Comparison of ENCODE assay signal across 8 mouse cellular contexts in genomic region chr3:87795336-87796277, GRCm38 (mm10). TPM values are rescaled to one million over a fixed set of nuclear protein-coding genes. Genes with fewer than 3 reads are reported as not detected.
DNase-seq lines count a peak whose midpoint lies in the region; ATAC-seq and TF ChIP-seq lines count a peak whose summit lies in the region.

No protein-coding gene starts in this region.

- H3K4me1 ChIP-seq in CH12.LX (ENCODE audit: control insufficient read depth in 1 of 2, insufficient read depth in 2 of 2): 0 out of 4 replicates have a peak, but pooled peaks cover 0 to 5% of the 10 kb centered on the region in 2 experiments
- peaks cover 15% of the 10 kb centered on the region for H3K4me1 ChIP-seq in embryonic facial prominence, embryonic 11.5 days (ENCODE audit: control insufficient read depth, insufficient read depth, low read length)
- peaks cover 20% of the 10 kb centered on the region for H3K4me1 ChIP-seq in heart, embryonic 12.5 days (replicated peaks)
- peaks cover 31% of the 10 kb centered on the region for H3K4me1 ChIP-seq in kidney, embryonic 16.5 days (ENCODE audit: insufficient read depth, low read length)
- peaks cover 6% of the 10 kb centered on the region; the same call in 1 of the 2 replicates for H3K4me1 ChIP-seq in liver, embryonic 16.5 days (ENCODE audit: control insufficient read depth, low read depth, low read length)
- H3K4me1 ChIP-seq in neural tube, embryonic 12.5 days: peaks cover 16% of the 10 kb centered on the region

- H3K9me3 ChIP-seq in CH12.LX (replicated peaks; ENCODE audit: low read length): peaks cover 3% of the 10 kb centered on the region
- no peaks in the 10 kb centered on the region for H3K9me3 ChIP-seq in embryonic facial prominence, embryonic 11.5 days (replicated peaks; ENCODE audit: control insufficient read depth, low read length)
- H3K9me3 ChIP-seq in heart, embryonic 12.5 days (replicated peaks): no peaks in the 10 kb centered on the region
- H3K9me3 ChIP-seq in kidney, embryonic 16.5 days (ENCODE audit: low read length): no peaks in the 10 kb centered on the region
- no peaks in the 10 kb centered on the region for H3K9me3 ChIP-seq in liver, embryonic 16.5 days (replicated peaks; ENCODE audit: control insufficient read depth, low read length)
- no peaks in the 10 kb centered on the region for H3K9me3 ChIP-seq in neural tube, embryonic 12.5 days

- no peak for ATAC-seq in embryonic facial prominence, embryonic 11.5 days (replicated peaks; ENCODE audit: insufficient number of reproducible peaks, low FRiP score, low TSS enrichment, low read depth)
- no peak for ATAC-seq in heart, embryonic 12.5 days (ENCODE audit: insufficient number of reproducible peaks, low FRiP score)
- ATAC-seq in kidney, embryonic 16.5 days (ENCODE audit: low FRiP score, low TSS enrichment): peak; percentile 19; the same call in 1 of the 2 replicates
- no peak for ATAC-seq in liver, embryonic 16.5 days (ENCODE audit: low read depth)
- ATAC-seq in neural tube, embryonic 12.5 days (ENCODE audit: low FRiP score, low read depth): no peak

- TF ChIP-seq RAD21 in CH12.LX (IDR thresholded peaks at IDR 0.05; ENCODE audit: low read depth, low read length): peak; percentile 85

- in situ Hi-C loops in CH12.LX (cut with MboI; ENCODE audit: low pct_ligation_motif_present, low pct_unique_long_range_greater_than_20kb, low sequenced_read_pairs): no loop called here

- H3K79me2 ChIP-seq in CH12.LX (replicated peaks; ENCODE audit: control insufficient read depth, extremely low read depth, insufficient read depth, poor library complexity, severe bottlenecking): no peaks in the 10 kb centered on the region

- no peaks in the 10 kb centered on the region for H3K36me3 ChIP-seq in CH12.LX (replicated peaks in 1 of 2; ENCODE audit: control insufficient read depth in 1 of 2, insufficient read depth in 1 of 2, low read length in 1 of 2)
- no peaks in the 10 kb centered on the region for H3K36me3 ChIP-seq in embryonic facial prominence, embryonic 11.5 days (replicated peaks; ENCODE audit: control insufficient read depth, insufficient read depth, low read depth, low read length)
- no peaks in the 10 kb centered on the region for H3K36me3 ChIP-seq in heart, embryonic 12.5 days
- no peaks in the 10 kb centered on the region for H3K36me3 ChIP-seq in kidney, embryonic 16.5 days (ENCODE audit: insufficient read depth, low read length)
- no peaks in the 10 kb centered on the region for H3K36me3 ChIP-seq in liver, embryonic 16.5 days (ENCODE audit: control insufficient read depth, insufficient read depth)
- no peaks in the 10 kb centered on the region for H3K36me3 ChIP-seq in neural tube, embryonic 12.5 days

- H3K27me3 ChIP-seq in CH12.LX (replicated peaks): peaks cover 94% of the 10 kb centered on the region
- H3K27me3 ChIP-seq in embryonic facial prominence, embryonic 11.5 days (ENCODE audit: control insufficient read depth, insufficient read depth, low read length): peaks cover 68% of the 10 kb centered on the region
- H3K27me3 ChIP-seq in heart, embryonic 12.5 days (replicated peaks): peaks cover 100% of the 10 kb centered on the region
- peaks cover 96% of the 10 kb centered on the region for H3K27me3 ChIP-seq in kidney, embryonic 16.5 days (ENCODE audit: insufficient read depth, low read length)
- peaks cover 86% of the 10 kb centered on the region for H3K27me3 ChIP-seq in liver, embryonic 16.5 days (ENCODE audit: control insufficient read depth, insufficient read depth, low read depth, low read length)
- peaks cover 87% of the 10 kb centered on the region for H3K27me3 ChIP-seq in neural tube, embryonic 12.5 days (replicated peaks)

- peak; percentile 42 for DNase-seq in CH12.LX (ENCODE audit: extremely low read depth)
- peak; percentile 82 for DNase-seq in adrenal gland, postnatal 10 days
- DNase-seq in embryonic facial prominence, embryonic 11.5 days (ENCODE audit: low spot score): peak; percentile 83
- DNase-seq in thymus, postnatal 14 days: peak; percentile 64

- 15% methylated on average over 33 of the region's 33 CpGs for WGBS in embryonic facial prominence, embryonic 11.5 days
- WGBS in heart, embryonic 12.5 days: 17% methylated on average over 33 of the region's 33 CpGs
- 16% methylated on average over 33 of the region's 33 CpGs for WGBS in kidney, embryonic 16.5 days
- 14% methylated on average over 33 of the region's 33 CpGs for WGBS in liver, embryonic 16.5 days (ENCODE audit: insufficient replicate concordance)
- WGBS in neural tube, embryonic 12.5 days: 15% methylated on average over 33 of the region's 33 CpGs

- peak overlapping the region; percentile 27; the same call in 1 of the 2 replicates for H3K4me2 ChIP-seq in CH12.LX (ENCODE audit: insufficient read depth, low read depth, poor library complexity, severe bottlenecking)
- H3K4me2 ChIP-seq in embryonic facial prominence, embryonic 11.5 days (ENCODE audit: low read depth, low read length): peak overlapping the region; percentile 51
- H3K4me2 ChIP-seq in heart, embryonic 12.5 days: peak overlapping the region; percentile 55
- H3K4me2 ChIP-seq in kidney, embryonic 16.5 days (replicated peaks; ENCODE audit: low read depth, low read length): peak overlapping the region; percentile 51
- peak overlapping the region; percentile 40 for H3K4me2 ChIP-seq in liver, embryonic 16.5 days (ENCODE audit: low read depth, low read length)
- peak overlapping the region; percentile 59 for H3K4me2 ChIP-seq in neural tube, embryonic 12.5 days (replicated peaks)

- no peak overlapping the region for H3K27ac ChIP-seq in CH12.LX (ENCODE audit: insufficient read depth, low read depth)
- no peak overlapping the region for H3K27ac ChIP-seq in embryonic facial prominence, embryonic 11.5 days (replicated peaks; ENCODE audit: low read depth, low read length)
- no peak overlapping the region for H3K27ac ChIP-seq in heart, embryonic 12.5 days (ENCODE audit: poor library complexity, severe bottlenecking)
- no peak overlapping the region for H3K27ac ChIP-seq in kidney, embryonic 16.5 days (ENCODE audit: low read length)
- no peak overlapping the region for H3K27ac ChIP-seq in liver, embryonic 16.5 days (ENCODE audit: low read length)
- no peak overlapping the region for H3K27ac ChIP-seq in neural tube, embryonic 12.5 days

- no peak overlapping the region for H3K9ac ChIP-seq in CH12.LX (ENCODE audit: insufficient read depth, low read depth)
- H3K9ac ChIP-seq in embryonic facial prominence, embryonic 11.5 days (replicated peaks; ENCODE audit: low read length): peak overlapping the region; percentile 37; the same call in 1 of the 2 replicates
- no peak overlapping the region for H3K9ac ChIP-seq in heart, embryonic 12.5 days
- H3K9ac ChIP-seq in kidney, embryonic 16.5 days (replicated peaks; ENCODE audit: low read length): no peak overlapping the region
- no peak overlapping the region for H3K9ac ChIP-seq in liver, embryonic 16.5 days (ENCODE audit: low read depth, low read length)
- H3K9ac ChIP-seq in neural tube, embryonic 12.5 days: peak overlapping the region; percentile 44; the same call in 1 of the 2 replicates

- H3K4me3 ChIP-seq in CH12.LX (replicated peaks in 1 of 3; ENCODE audit: low read depth in 2 of 3, low read length in 2 of 3, poor library complexity in 1 of 3): no peak overlapping the region
- H3K4me3 ChIP-seq in embryonic facial prominence, embryonic 11.5 days (ENCODE audit: low read depth, low read length): peak overlapping the region; percentile 27
- peak overlapping the region; percentile 35 for H3K4me3 ChIP-seq in heart, embryonic 12.5 days
- peak overlapping the region; percentile 38 for H3K4me3 ChIP-seq in kidney, embryonic 16.5 days (ENCODE audit: low read length)
- H3K4me3 ChIP-seq in liver, embryonic 16.5 days (ENCODE audit: low read depth, low read length): 0 out of 2 replicates have a peak overlapping the region, but pooled peaks have one; percentile 15
- H3K4me3 ChIP-seq in neural tube, embryonic 12.5 days: peak overlapping the region; percentile 34

- no peak for TF ChIP-seq EP300 in CH12.LX (IDR thresholded peaks at IDR 0.05; ENCODE audit: low read length)

- peak; percentile 44 to 93 for TF ChIP-seq CTCF in CH12.LX (conservative IDR thresholded peaks at IDR 0.05 in 1 of 2, IDR thresholded peaks at IDR 0.05 in 1 of 2; ENCODE audit: low read depth in 2 of 2, low read length in 2 of 2)

- dilution Hi-C loops in CH12.LX (cut with MboI; ENCODE audit: extremely low pct_ligation_motif_present, extremely low pct_unique_long_range_greater_than_20kb, low sequenced_read_pairs): no loop called here

- TF ChIP-seq POLR2A in CH12.LX (IDR thresholded peaks at IDR 0.05; ENCODE audit: low read depth, low read length): no peak

RNA-seq across cellular contexts. Expression of gene Ntrk1, which starts 0.6 kb away (rescaled TPM):
- total RNA-seq in CH12.LX (2012; rRNA removed) (0.92 and 1.6 TPM in 2 replicates), CH12.LX (2014; rRNA removed) (0.36 and 0.55 TPM in 2 replicates)
- polyA plus RNA-seq in CH12.LX (2012; ENCODE audit: insufficient read length, low read depth): 0.47 and 0.53 TPM in 2 replicates
- 10 to 100 TPM; 11.6 to 23.6 TPM for total RNA-seq in adrenal gland, postnatal 10 days (2021)
- polyA plus RNA-seq in embryonic facial prominence, embryonic 11.5 days (2014; fragmentation: Nextera tagmentation; extraction: Ambion mirVana): 7.4 and 8.1 TPM in 2 replicates
- 0.26 and 0.30 TPM in 2 replicates for polyA plus RNA-seq in heart, embryonic 12.5 days (2016; fragmentation: Nextera tagmentation; extraction: Ambion mirVana)
- polyA plus RNA-seq in kidney, embryonic 16.5 days (2015; fragmentation: Nextera tagmentation; extraction: Ambion mirVana): 6.1 and 6.4 TPM in 2 replicates
- 0.16 and 0.18 TPM in 2 replicates for polyA plus RNA-seq in liver, embryonic 16.5 days (2015; fragmentation: Nextera tagmentation; extraction: Ambion mirVana)
- 93.8 and 141 TPM in 2 replicates for polyA plus RNA-seq in neural tube, embryonic 12.5 days (2016; fragmentation: Nextera tagmentation; extraction: Ambion mirVana)

RNA-seq across cellular contexts. Expression of gene Insrr, which starts 1.1 kb away (rescaled TPM):
- total RNA-seq in CH12.LX (2012; rRNA removed): 0.08 TPM in 1 of 2 replicates, not detected in the other
- total RNA-seq in CH12.LX (2014; rRNA removed): not detected in 2 replicates
- 0.06 TPM in 1 of 2 replicates, not detected in the other for polyA plus RNA-seq in CH12.LX (2012; ENCODE audit: insufficient read length, low read depth)
- total RNA-seq in adrenal gland, postnatal 10 days (2021): 1 to 10 TPM in 1 of 2 experiments, under 1 TPM in 1; 0.99 to 2.7 TPM
- 0.86 and 0.94 TPM in 2 replicates for polyA plus RNA-seq in embryonic facial prominence, embryonic 11.5 days (2014; fragmentation: Nextera tagmentation; extraction: Ambion mirVana)
- polyA plus RNA-seq in heart, embryonic 12.5 days (2016; fragmentation: Nextera tagmentation; extraction: Ambion mirVana): 0.21 TPM in 1 of 2 replicates, not detected in the other
- 2.7 and 2.8 TPM in 2 replicates for polyA plus RNA-seq in kidney, embryonic 16.5 days (2015; fragmentation: Nextera tagmentation; extraction: Ambion mirVana)
- polyA plus RNA-seq in liver, embryonic 16.5 days (2015; fragmentation: Nextera tagmentation; extraction: Ambion mirVana): 0.01 TPM in 1 of 2 replicates, not detected in the other
- polyA plus RNA-seq in neural tube, embryonic 12.5 days (2016; fragmentation: Nextera tagmentation; extraction: Ambion mirVana): 1.4 and 1.9 TPM in 2 replicates

RNA-seq across cellular contexts. Expression of gene Pear1, which starts 28.5 kb away (rescaled TPM):
- total RNA-seq in CH12.LX (2012; rRNA removed): 0.50 and 1.2 TPM in 2 replicates
- total RNA-seq in CH12.LX (2014; rRNA removed): 0.20 and 0.22 TPM in 2 replicates
- polyA plus RNA-seq in CH12.LX (2012; ENCODE audit: insufficient read length, low read depth): 0.35 and 0.46 TPM in 2 replicates
- 10 to 100 TPM; 29.7 to 30.9 TPM for total RNA-seq in adrenal gland, postnatal 10 days (2021)
- 4.4 and 7.7 TPM in 2 replicates for polyA plus RNA-seq in embryonic facial prominence, embryonic 11.5 days (2014; fragmentation: Nextera tagmentation; extraction: Ambion mirVana)
- 15.7 and 16.1 TPM in 2 replicates for polyA plus RNA-seq in heart, embryonic 12.5 days (2016; fragmentation: Nextera tagmentation; extraction: Ambion mirVana)
- polyA plus RNA-seq in kidney, embryonic 16.5 days (2015; fragmentation: Nextera tagmentation; extraction: Ambion mirVana): 60.2 and 62.9 TPM in 2 replicates
- 6.0 and 6.5 TPM in 2 replicates for polyA plus RNA-seq in liver, embryonic 16.5 days (2015; fragmentation: Nextera tagmentation; extraction: Ambion mirVana)
- polyA plus RNA-seq in neural tube, embryonic 12.5 days (2016; fragmentation: Nextera tagmentation; extraction: Ambion mirVana): 11.7 and 12.4 TPM in 2 replicates

RNA-seq across cellular contexts. Expression of gene Lrrc71, which starts 47.2 kb away (rescaled TPM):
- total RNA-seq in CH12.LX (2012; rRNA removed): 0.17 and 0.21 TPM in 2 replicates
- not detected in 2 replicates for total RNA-seq in CH12.LX (2014; rRNA removed)
- polyA plus RNA-seq in CH12.LX (2012; ENCODE audit: insufficient read length, low read depth): 0.14 TPM in 1 of 2 replicates, not detected in the other
- under 1 TPM; 0.24 to 0.58 TPM for total RNA-seq in adrenal gland, postnatal 10 days (2021)
- polyA plus RNA-seq in embryonic facial prominence, embryonic 11.5 days (2014; fragmentation: Nextera tagmentation; extraction: Ambion mirVana): 0.26 TPM in 1 of 2 replicates, not detected in the other
- polyA plus RNA-seq in heart, embryonic 12.5 days (2016; fragmentation: Nextera tagmentation; extraction: Ambion mirVana): 0.30 and 0.46 TPM in 2 replicates
- 0.87 and 0.89 TPM in 2 replicates for polyA plus RNA-seq in kidney, embryonic 16.5 days (2015; fragmentation: Nextera tagmentation; extraction: Ambion mirVana)
- polyA plus RNA-seq in liver, embryonic 16.5 days (2015; fragmentation: Nextera tagmentation; extraction: Ambion mirVana): 0.07 and 0.18 TPM in 2 replicates
- polyA plus RNA-seq in neural tube, embryonic 12.5 days (2016; fragmentation: Nextera tagmentation; extraction: Ambion mirVana): 0.33 and 0.53 TPM in 2 replicates

RNA-seq across cellular contexts. Expression of gene Sh2d2a, which starts 50.9 kb away (rescaled TPM):
- 39.2 and 46.6 TPM in 2 replicates for total RNA-seq in CH12.LX (2012; rRNA removed)
- 19.9 and 23.2 TPM in 2 replicates for total RNA-seq in CH12.LX (2014; rRNA removed)
- 66.8 and 74.5 TPM in 2 replicates for polyA plus RNA-seq in CH12.LX (2012; ENCODE audit: insufficient read length, low read depth)
- total RNA-seq in adrenal gland, postnatal 10 days (2021): 1 to 10 TPM in 1 of 2 experiments, under 1 TPM in 1; 0.61 to 1.1 TPM
- not detected in 2 replicates for polyA plus RNA-seq in embryonic facial prominence, embryonic 11.5 days (2014; fragmentation: Nextera tagmentation; extraction: Ambion mirVana)
- polyA plus RNA-seq in heart, embryonic 12.5 days (2016; fragmentation: Nextera tagmentation; extraction: Ambion mirVana): 0.15 TPM in 1 of 2 replicates, not detected in the other
- 0.09 TPM in 1 of 2 replicates, not detected in the other for polyA plus RNA-seq in kidney, embryonic 16.5 days (2015; fragmentation: Nextera tagmentation; extraction: Ambion mirVana)
- polyA plus RNA-seq in liver, embryonic 16.5 days (2015; fragmentation: Nextera tagmentation; extraction: Ambion mirVana): 0.29 and 0.37 TPM in 2 replicates
- polyA plus RNA-seq in neural tube, embryonic 12.5 days (2016; fragmentation: Nextera tagmentation; extraction: Ambion mirVana): not detected in 2 replicates

Comparison
In these comparisons a context has a peak if more than half of its experiments do, and no peak if none do; other contexts are left out.
1. H3K4me3 ChIP-seq: peak in embryonic facial prominence, embryonic 11.5 days (single experiment), heart, embryonic 12.5 days (single experiment), kidney, embryonic 16.5 days (single experiment), liver, embryonic 16.5 days (single experiment) and neural tube, embryonic 12.5 days (single experiment); none in CH12.LX (0 of 3).
2. H3K9ac ChIP-seq: peak in embryonic facial prominence, embryonic 11.5 days (single experiment) and neural tube, embryonic 12.5 days (single experiment); none in CH12.LX (single experiment), heart, embryonic 12.5 days (single experiment), kidney, embryonic 16.5 days (single experiment) and liver, embryonic 16.5 days (single experiment).
3. RNA of gene Ntrk1, which starts 0.6 kb away (polyA plus RNA-seq): 93.8 to 141 TPM in neural tube, embryonic 12.5 days; 7.4 to 8.1 TPM in embryonic facial prominence, embryonic 11.5 days, 6.1 to 6.4 TPM in kidney, embryonic 16.5 days, 0.47 to 0.53 TPM in CH12.LX, 0.26 to 0.30 TPM in heart, embryonic 12.5 days and 0.16 to 0.18 TPM in liver, embryonic 16.5 days; every median in the first group is over 10 times any median in the second.
4. Peak in every context shown above with its lines, with median percentiles within 50 percentile points of each other: DNase-seq and H3K4me2 ChIP-seq.